Mouse (Mus musculus) brain, embryonic 18.5 days (tissue): ENCODE measurements around the gene Polr3b.

Experiments
- DNase-seq: peaks from one replicate; pipeline ENCODE4 v3.0.0-alpha.2; 2012; ENCODE audit warnings: low read depth, low spot score

The Polr3b gene

GRCm38 (mm10) chr10:84610783-84611182, 11.3 kb upstream of the Polr3b start:
- DNase-seq = no peak

- DNase-seq = no peak
Measured at GRCm38 (mm10) chr10:84611664-84612063, 10.4 kb upstream of the Polr3b start.

GRCm38 (mm10) chr10:84612281-84612680, 9.8 kb upstream of the Polr3b start:
- no peak for DNase-seq

GRCm38 (mm10) chr10:84613366-84613765, 8.7 kb upstream of the Polr3b start:
- no peak for DNase-seq

- no peak for DNase-seq
Measured at GRCm38 (mm10) chr10:84615076-84615475, 7.0 kb upstream of the Polr3b start.

- no peak for DNase-seq
Measured at GRCm38 (mm10) chr10:84631182-84631581, 9.1 kb downstream of the Polr3b start.

GRCm38 (mm10) chr10:84632005-84632404, 9.9 kb downstream of the Polr3b start:
- DNase-seq = no peak

- no peak for DNase-seq
Measured at GRCm38 (mm10) chr10:84636656-84637055, 14.6 kb downstream of the Polr3b start.

- DNase-seq = no peak
Measured at GRCm38 (mm10) chr10:84638382-84638781, 16.3 kb downstream of the Polr3b start.

GRCm38 (mm10) chr10:84639525-84640287, 17.6 kb downstream of the Polr3b start:
- no peak for DNase-seq

- DNase-seq = no peak
Measured at GRCm38 (mm10) chr10:84640861-84641260, 18.8 kb downstream of the Polr3b start.

- DNase-seq = no peak
Measured at GRCm38 (mm10) chr10:84641576-84641975, 19.5 kb downstream of the Polr3b start.

GRCm38 (mm10) chr10:84645940-84646339, 23.8 kb downstream of the Polr3b start:
- no peak for DNase-seq

- no peak for DNase-seq
Measured at GRCm38 (mm10) chr10:84646506-84647102, 24.5 kb downstream of the Polr3b start.

GRCm38 (mm10) chr10:84647264-84647663, 25.2 kb downstream of the Polr3b start:
- no peak for DNase-seq

GRCm38 (mm10) chr10:84648911-84649310, 26.8 kb downstream of the Polr3b start:
- DNase-seq = no peak

- DNase-seq = no peak
Measured at GRCm38 (mm10) chr10:84654029-84654428, 31.9 kb downstream of the Polr3b start.

GRCm38 (mm10) chr10:84654731-84655130, 32.6 kb downstream of the Polr3b start:
- no peak for DNase-seq

- no peak for DNase-seq
Measured at GRCm38 (mm10) chr10:84656618-84657017, 34.5 kb downstream of the Polr3b start.

- DNase-seq = peak; percentile 20
Measured at GRCm38 (mm10) chr10:84657437-84658087, 35.5 kb downstream of the Polr3b start.

GRCm38 (mm10) chr10:84658088-84658848, 36.2 kb downstream of the Polr3b start:
- no peak for DNase-seq

GRCm38 (mm10) chr10:84659281-84659680, 37.2 kb downstream of the Polr3b start:
- no peak for DNase-seq
